Mouse (Mus musculus): ENCODE measurements at regions not wholly inside any gene's neighbourhood (a gene's known extent, or its start where the extent isn't known, plus 50 kb on each side); places are given as distances from the start of the nearest gene placed in this dataset.

GRCm38 (mm10) chr1:45700893-45701292, 94.1 kb upstream of the Wdr75 start:
- in situ Hi-C loops (cut with MboI; ENCODE audit: low pct_unique_long_range_greater_than_20kb in 1 of 2, low sequenced_read_pairs in 2 of 2, unreplicated experiment in 1 of 2) = no loop called here

- in situ Hi-C loops (cut with MboI; ENCODE audit: low pct_unique_long_range_greater_than_20kb in 1 of 2, low sequenced_read_pairs in 2 of 2, unreplicated experiment in 1 of 2) = no loop called here
Observed at GRCm38 (mm10) chr1:45701516-45701915, 93.5 kb upstream of the Wdr75 start.

GRCm38 (mm10) chr1:45723369-45723768, 71.6 kb upstream of the Wdr75 start:
- in situ Hi-C loops (cut with MboI; ENCODE audit: low pct_unique_long_range_greater_than_20kb in 1 of 2, low sequenced_read_pairs in 2 of 2, unreplicated experiment in 1 of 2) = no loop called here

- in situ Hi-C loops (cut with MboI; ENCODE audit: low pct_unique_long_range_greater_than_20kb in 1 of 2, low sequenced_read_pairs in 2 of 2, unreplicated experiment in 1 of 2) = no loop called here
Observed at GRCm38 (mm10) chr1:45732958-45733357, 62.0 kb upstream of the Wdr75 start.

- in situ Hi-C loops (cut with MboI; ENCODE audit: low pct_unique_long_range_greater_than_20kb in 1 of 2, low sequenced_read_pairs in 2 of 2, unreplicated experiment in 1 of 2) = no loop called here
Observed at GRCm38 (mm10) chr1:45745136-45745535, 49.8 kb upstream of the Wdr75 start.
